In genomic region chr17:67358541-67358940, GRCm38 (mm10) we compare ENCODE assay signal across 32 mouse cellular contexts. TPM values are rescaled to one million over a fixed set of nuclear protein-coding genes. Genes with fewer than 3 reads are reported as not detected.
A peak's percentile ranks its signal among the peaks of the same experiment; 100 is the strongest.
DNase-seq lines count a peak whose midpoint lies in the region; ATAC-seq and TF ChIP-seq lines count a peak whose summit lies in the region.
"Had no signal": no experiment of that assay in that cellular context is flagged by ENCODE, and none has a peak within 500 bp of the region (broad histone marks: within the 10 kb centered on the region; RNA-seq: fewer than 3 reads in every experiment).

No protein-coding gene starts in this region.

- H3K27me3 ChIP-seq in lung, postnatal 0 days (replicated peaks; ENCODE audit: insufficient read depth, low read length): no peaks in the 10 kb centered on the region
- peaks cover 3% of the 10 kb centered on the region; the same call in 1 of the 2 replicates for H3K27me3 ChIP-seq in forebrain, embryonic 16.5 days (replicated peaks; ENCODE audit: control insufficient read depth, insufficient read depth, low read length)
- H3K27me3 ChIP-seq: hindbrain, embryonic 15.5 days; neural tube, embryonic 15.5 days had no signal

- H3K4me1 ChIP-seq in lung, postnatal 0 days (ENCODE audit: insufficient read depth, low read depth, low read length): peaks cover 5% of the 10 kb centered on the region; the same call in 1 of the 2 replicates
- H3K4me1 ChIP-seq in forebrain, embryonic 16.5 days (replicated peaks; ENCODE audit: control insufficient read depth, insufficient read depth, low read length): peaks cover 16% of the 10 kb centered on the region
- H3K4me1 ChIP-seq: liver, embryonic 13.5 days had no signal

- H3K27ac ChIP-seq in lung, postnatal 0 days (ENCODE audit: low read length): no peak overlapping the region
- H3K27ac ChIP-seq in forebrain, embryonic 16.5 days (ENCODE audit: low read length): no peak overlapping the region
- H3K27ac ChIP-seq: embryonic facial prominence, embryonic 13.5 days; hindbrain, embryonic 10.5 days; hindbrain, embryonic 15.5 days; limb, embryonic 15.5 days; liver, embryonic 13.5 days; macrophage; midbrain, embryonic 10.5 days; midbrain, embryonic 15.5 days; neural tube, embryonic 15.5 days had no signal

- ATAC-seq in lung, postnatal 0 days: peak; percentile 37
- no peak for ATAC-seq in forebrain, embryonic 16.5 days
- ATAC-seq: activated CD4-positive, CD25-positive, alpha-beta regulatory T cell, adult 4 months; inflammation-experienced regulatory T-cells, adult 6 months; midbrain, embryonic 15.5 days had no signal

- DNase-seq in ES-CJ7 (ENCODE audit: low read depth, low spot score): peak; percentile 22
- peak; percentile 73 to 78 for DNase-seq in lung, adult 18-20 months
- DNase-seq in lung, postnatal 0 days (ENCODE audit: low spot score): peak; percentile 83
- DNase-seq in lung, postnatal 4 days: peak; percentile 45 to 70
- no peak for DNase-seq in layer of hippocampus, postnatal 14 days (ENCODE audit: low spot score in 2 of 2)
- DNase-seq in cerebellum, postnatal 10 days: no peak
- DNase-seq: adrenal gland, adult 2 months; adrenal gland, postnatal 36 days; cerebellum, adult 8-10 months; embryo, embryonic 11 days; gastrocnemius, postnatal 10 days; heart, postnatal 14 days; kidney, adult 11 months; kidney, postnatal 14 days; left cerebral cortex, postnatal 4 days; liver, embryonic 13.5 days; right cerebral cortex, postnatal 25 days; spleen, adult 18-20 months; thymus, adult 18-20 months; thymus, postnatal 25 days had no signal

- TF ChIP-seq EP300 in lung, postnatal 0 days (IDR thresholded peaks at IDR 0.05): peak; percentile 89

- no peak for TF ChIP-seq CTCF in lung, postnatal 0 days (IDR thresholded peaks at IDR 0.05)

- no peak overlapping the region for H3K9ac ChIP-seq in lung, postnatal 0 days (replicated peaks; ENCODE audit: low read depth)
- no peak overlapping the region for H3K9ac ChIP-seq in forebrain, embryonic 16.5 days (replicated peaks; ENCODE audit: low read depth, low read length)
- H3K9ac ChIP-seq: embryonic facial prominence, embryonic 13.5 days; hindbrain, embryonic 15.5 days; limb, embryonic 15.5 days; liver, embryonic 13.5 days; midbrain, embryonic 15.5 days; neural tube, embryonic 15.5 days had no signal

- WGBS in lung, postnatal 0 days: 53% methylated on average over 7 of the region's 7 CpGs
- WGBS in forebrain, embryonic 16.5 days: 92% methylated on average over 7 of the region's 7 CpGs

- H3K9me3 ChIP-seq in lung, postnatal 0 days (ENCODE audit: low read length): no peaks in the 10 kb centered on the region
- no peaks in the 10 kb centered on the region for H3K9me3 ChIP-seq in forebrain, embryonic 16.5 days (ENCODE audit: control insufficient read depth, low read length)
- H3K9me3 ChIP-seq: embryonic facial prominence, embryonic 13.5 days; hindbrain, embryonic 10.5 days; hindbrain, embryonic 15.5 days; limb, embryonic 15.5 days; liver, embryonic 13.5 days; midbrain, embryonic 10.5 days; midbrain, embryonic 15.5 days; neural tube, embryonic 15.5 days had no signal

- H3K4me3 ChIP-seq in lung, postnatal 0 days (ENCODE audit: low read depth, low read length): no peak overlapping the region
- H3K4me3 ChIP-seq in forebrain, embryonic 16.5 days (replicated peaks; ENCODE audit: low read length): no peak overlapping the region
- H3K4me3 ChIP-seq: embryonic facial prominence, embryonic 13.5 days; erythroblast, embryonic 14.5 days; hindbrain, embryonic 10.5 days; hindbrain, embryonic 15.5 days; limb, embryonic 15.5 days; liver, embryonic 13.5 days; midbrain, embryonic 10.5 days; midbrain, embryonic 15.5 days; neural tube, embryonic 15.5 days had no signal

- no peaks in the 10 kb centered on the region for H3K36me3 ChIP-seq in lung, postnatal 0 days (ENCODE audit: insufficient read depth, low read length)
- no peaks in the 10 kb centered on the region for H3K36me3 ChIP-seq in forebrain, embryonic 16.5 days (ENCODE audit: control insufficient read depth, insufficient read depth)
- H3K36me3 ChIP-seq: embryonic facial prominence, embryonic 13.5 days; hindbrain, embryonic 10.5 days; hindbrain, embryonic 15.5 days; limb, embryonic 15.5 days; liver, embryonic 13.5 days; midbrain, embryonic 10.5 days; midbrain, embryonic 15.5 days; neural tube, embryonic 15.5 days had no signal

- H3K4me2 ChIP-seq in lung, postnatal 0 days (replicated peaks; ENCODE audit: low read depth, low read length): no peak overlapping the region
- H3K4me2 ChIP-seq in forebrain, embryonic 16.5 days (ENCODE audit: low read length): no peak overlapping the region
- H3K4me2 ChIP-seq: embryonic facial prominence, embryonic 13.5 days; hindbrain, embryonic 15.5 days; limb, embryonic 15.5 days; liver, embryonic 13.5 days; midbrain, embryonic 15.5 days; neural tube, embryonic 15.5 days had no signal

RNA-seq across cellular contexts. Expression of gene Ptprm, which starts 4.3 kb away (rescaled TPM):
- 35.9 and 42.3 TPM in 2 replicates for polyA plus RNA-seq in lung, postnatal 0 days (2015; fragmentation: Nextera tagmentation; extraction: Ambion mirVana)
- 10 to 100 TPM; 27.7 TPM for total RNA-seq in layer of hippocampus, postnatal 14 days (2021)
- 11.7 and 13.7 TPM in 2 replicates for polyA plus RNA-seq in forebrain, embryonic 16.5 days (2015; fragmentation: Nextera tagmentation; extraction: Ambion mirVana)
- polyA plus RNA-seq: activated CD4-positive, CD25-positive, alpha-beta regulatory T cell, adult 4 months; erythroblast, embryonic 14.5 days; inflammation-experienced regulatory T-cells, adult 6 months had no signal

Comparison
In these comparisons a context has a peak if more than half of its experiments do, and no peak if none do; other contexts are left out.
1. DNase-seq: peak in ES-CJ7 (single experiment), lung, adult 18-20 months (2 of 2), lung, postnatal 0 days (single experiment) and lung, postnatal 4 days (2 of 2); none in layer of hippocampus, postnatal 14 days (0 of 2) and cerebellum, postnatal 10 days (0 of 2).